Mouse (Mus musculus) heart, adult 2 months (tissue): Measurements from ENCODE around the gene Gm11214. TPM values are rescaled to one million over a fixed set of nuclear protein-coding genes. Genes with fewer than 3 reads are reported as not detected.

Experiments used
- DNase-seq, 2 experiments: peaks; one replicate each; pipeline ENCODE4 v3.0.0; 2021
- H3K27ac ChIP-seq: fragments of 200-600 bp; 2 replicates; pipeline ENCODE4 v1.8.1; 2022
- H3K27me3 ChIP-seq: fragments of 200-500 bp; 2 replicates; pipeline ENCODE4 v1.6.1; 2012; ENCODE audit warnings: mild to moderate bottlenecking, low read length, inconsistent platforms, mixed read lengths; ENCODE audit not compliant: control insufficient read depth, insufficient read depth
- H3K36me3 ChIP-seq: fragments of 200-500 bp; 2 replicates; pipeline ENCODE4 v1.6.1; 2012; ENCODE audit warnings: low read length, inconsistent platforms; ENCODE audit not compliant: control insufficient read depth, insufficient read depth
- H3K4me1 ChIP-seq: fragments of 200-500 bp; 2 replicates; pipeline ENCODE4 v1.6.1; 2011; ENCODE audit warnings: low read length; ENCODE audit not compliant: control insufficient read depth, insufficient read depth
- H3K4me3 ChIP-seq: fragments of 200-600 bp; 2 replicates; pipeline ENCODE4 v1.8.1; 2022
- H3K79me2 ChIP-seq: fragments of 200-500 bp; replicated peaks from 2 replicates; pipeline ENCODE4 v1.6.1; 2012; ENCODE audit warnings: mild to moderate bottlenecking, inconsistent platforms, low read length, moderate library complexity, mixed read lengths; ENCODE audit not compliant: control insufficient read depth, insufficient read depth
- H3K9ac ChIP-seq: fragments of 200-500 bp; 2 replicates; pipeline ENCODE4 v1.6.1; 2012; ENCODE audit warnings: low read depth, mild to moderate bottlenecking, control low read depth, inconsistent platforms, low read length, mixed read lengths
- CTCF ChIP-seq: fragments of 200-600 bp; IDR thresholded peaks from 2 replicates; pipeline ENCODE4 v1.8.1; 2022; ENCODE audit warnings: antibody characterized with exemption, mild to moderate bottlenecking, moderate library complexity
- EP300 ChIP-seq: fragments of 200-500 bp; IDR thresholded peaks from 2 replicates; pipeline ENCODE4 v1.6.1; 2011; ENCODE audit warnings: low read depth, low read length, control low read depth; ENCODE audit not compliant: insufficient read depth
- POLR2A ChIP-seq: fragments of 200-500 bp; IDR thresholded peaks from 2 replicates; pipeline ENCODE4 v1.6.1; 2011; ENCODE audit warnings: mild to moderate bottlenecking, low read depth, low read length, control low read depth; ENCODE audit not compliant: insufficient read depth
- WGBS: fragments of 180-500 bp; shearing (Covaris S2); methylation state at CpG from one replicate; pipeline ENCODE4 v1.1.7; 2018; 5-methylcytosine and 5-hydroxymethylcytosine counted together
- intact Hi-C: fragments of 180-260 bp; cut with DNase I; formaldehyde crosslinking; loops from one replicate; pipeline ENCODE4 v1.15.1; 2025
- long read RNA-seq: library from polyadenylated mRNA; stranded (forward); transcript quantifications from one replicate; pipeline ENCODE4 v2.0.0, GENCODE M21; 2021
- polyA plus RNA-seq: library from polyadenylated mRNA; depleted of rRNA; stranded (reverse); fragments of >200 nt; gene quantifications from 2 replicates; pipeline ENCODE4 v1.2.3, GENCODE M21; 2012; rRNA removed
- total RNA-seq, 2 experiments: library from RNA; stranded (reverse); gene quantifications; 2 replicates each; pipeline ENCODE4 v1.2.3; 2021

The Gm11214 gene
- total RNA-seq = not detected
- polyA plus RNA-seq = not detected in 2 replicates
- long read RNA-seq = 0 reads

GRCm38 (mm10) chr4:63663279-63663678 is at the start of gene Gm11214:
Gene Gm11214, minus strand, starts transcription at chr4:63663379.
- no peak within 1 kb of the TSS for H3K9ac ChIP-seq
- H3K27me3 ChIP-seq = no peaks in the 10 kb centered on the region; the same call in 1 of the 2 replicates
- no peak within 1 kb of the TSS for H3K27ac ChIP-seq
- H3K4me3 ChIP-seq = no peak within 1 kb of the TSS
- intact Hi-C loops = no loop called here
- no peaks in the 10 kb centered on the region for H3K79me2 ChIP-seq
- 89% methylated on average over 6 of the region's 6 CpGs for WGBS
- no peak for TF ChIP-seq CTCF
- TF ChIP-seq EP300 = no peak
- no peak for TF ChIP-seq POLR2A
- no peaks in the 10 kb centered on the region for H3K36me3 ChIP-seq
- H3K4me1 ChIP-seq = no peaks in the 10 kb centered on the region
- DNase-seq = no peak

- Histone ChIP-seq H3K4me3 (no peak overlapping the region), H3K36me3 (no peaks in the 10 kb centered on the region), H3K27me3 (no peaks in the 10 kb centered on the region), H3K27ac (no peak overlapping the region), H3K9ac (no peak overlapping the region), H3K79me2 (no peaks in the 10 kb centered on the region), H3K4me1 (no peaks in the 10 kb centered on the region)
- TF ChIP-seq EP300 = no peak
- TF ChIP-seq CTCF = no peak
- no peak for TF ChIP-seq POLR2A
- DNase-seq = no peak
- intact Hi-C loops = no loop called here
- WGBS = 96% methylated on average over 5 of the region's 5 CpGs
Measured at GRCm38 (mm10) chr4:63711886-63712285, 48.7 kb upstream of the Gm11214 start.

- 73% methylated on average over 8 of the region's 8 CpGs for WGBS
- Histone ChIP-seq H3K4me3 (no peak overlapping the region), H3K27me3 (no peaks in the 10 kb centered on the region), H3K9ac (no peak overlapping the region), H3K27ac (no peak overlapping the region), H3K79me2 (no peaks in the 10 kb centered on the region), H3K36me3 (no peaks in the 10 kb centered on the region), H3K4me1 (no peaks in the 10 kb centered on the region)
- TF ChIP-seq POLR2A (no peak), CTCF (no peak), EP300 (no peak)
- no peak for DNase-seq
- intact Hi-C loops = no loop called here
Measured at GRCm38 (mm10) chr4:63710431-63711220, 47.4 kb upstream of the Gm11214 start.

GRCm38 (mm10) chr4:63706279-63706971 is 43.2 kb upstream of the Gm11214 start:
- H3K4me3 ChIP-seq = no peak overlapping the region
- 56% methylated on average over 1 of the region's 1 CpGs for WGBS
- intact Hi-C loops = no loop called here
- no peak overlapping the region for H3K9ac ChIP-seq
- no peak for DNase-seq
- no peaks in the 10 kb centered on the region for H3K4me1 ChIP-seq
- H3K27ac ChIP-seq = no peak overlapping the region
- H3K36me3 ChIP-seq = no peaks in the 10 kb centered on the region
- TF ChIP-seq POLR2A (no peak), CTCF (no peak), EP300 (no peak)
- H3K79me2 ChIP-seq = no peaks in the 10 kb centered on the region
- no peaks in the 10 kb centered on the region for H3K27me3 ChIP-seq

- Histone ChIP-seq H3K27me3 (no peaks in the 10 kb centered on the region), H3K9ac (no peak overlapping the region), H3K4me1 (no peaks in the 10 kb centered on the region), H3K79me2 (no peaks in the 10 kb centered on the region), H3K27ac (no peak overlapping the region), H3K4me3 (no peak overlapping the region), H3K36me3 (no peaks in the 10 kb centered on the region)
- TF ChIP-seq EP300 (no peak), POLR2A (no peak), CTCF (no peak)
- intact Hi-C loops = no loop called here
- no peak for DNase-seq
- 66% methylated on average over 5 of the region's 5 CpGs for WGBS
Measured at GRCm38 (mm10) chr4:63704232-63704631, 41.1 kb upstream of the Gm11214 start.

GRCm38 (mm10) chr4:63703686-63704085 is 40.5 kb upstream of the Gm11214 start:
- no peak for DNase-seq
- Histone ChIP-seq H3K9ac (no peak overlapping the region), H3K27me3 (no peaks in the 10 kb centered on the region), H3K4me3 (no peak overlapping the region), H3K36me3 (no peaks in the 10 kb centered on the region), H3K79me2 (no peaks in the 10 kb centered on the region), H3K27ac (no peak overlapping the region), H3K4me1 (no peaks in the 10 kb centered on the region)
- intact Hi-C loops = no loop called here
- TF ChIP-seq CTCF (no peak), POLR2A (no peak), EP300 (no peak)
- WGBS = 90% methylated on average over 2 of the region's 2 CpGs
